Mouse (Mus musculus) testis, adult 2 months (tissue): ENCODE measurements around the gene Mad1l1.

Experiments used
- CTCF ChIP-seq: fragments of 200-500 bp; IDR thresholded peaks from 2 replicates; pipeline ENCODE4 v1.5.1; 2012; ENCODE audit warnings: low read depth, mild to moderate bottlenecking, inconsistent platforms, low read length, moderate library complexity; ENCODE audit not compliant: control insufficient read depth, insufficient read depth, insufficient replicate concordance
- POLR2A ChIP-seq: fragments of 200-500 bp; IDR thresholded peaks from 2 replicates; pipeline ENCODE4 v1.6.1; 2012; ENCODE audit warnings: low read depth, mild to moderate bottlenecking, inconsistent platforms, low read length, moderate library complexity; ENCODE audit not compliant: control insufficient read depth

DNA sequence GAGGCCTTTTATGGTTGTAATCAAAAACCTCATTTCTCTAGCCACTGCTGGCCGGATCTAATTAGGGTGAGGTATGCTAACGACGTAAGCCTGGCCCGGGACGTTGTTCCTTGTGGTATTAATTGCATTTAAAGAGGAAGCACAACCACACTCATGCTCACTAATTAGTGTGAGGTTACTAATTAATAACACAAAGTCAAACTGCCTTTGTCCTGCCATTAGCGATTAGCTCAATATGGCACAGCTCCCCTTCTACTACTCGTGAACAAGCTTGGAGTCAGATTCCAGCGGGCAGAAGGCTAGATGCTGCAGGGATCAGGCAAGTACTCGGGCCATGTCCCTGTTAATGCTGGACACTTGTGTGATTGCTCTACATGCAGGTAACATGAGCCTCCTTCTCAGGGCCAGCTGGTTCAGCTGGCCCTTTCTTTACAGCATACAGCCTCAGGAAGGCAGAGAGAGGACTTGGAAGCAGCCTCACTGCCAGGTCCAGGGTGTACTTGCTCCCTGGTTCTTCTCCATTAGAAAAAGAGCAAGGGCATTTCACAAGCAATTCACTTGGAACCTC is 192.9 kb downstream of the Mad1l1 start:
- TF ChIP-seq CTCF (no peak), POLR2A (no peak)
